Mouse (Mus musculus) neural tube, embryonic 13.5 days (tissue): ENCODE data around the gene Adgrf3. TPM values are rescaled to one million over a fixed set of nuclear protein-coding genes. Genes with fewer than 3 reads are reported as not detected.
"Not testable (repeated sequence)": the region's sequence is repeated elsewhere in the genome, so short reads cannot be mapped to it uniquely, and the experiment has no call there.

Experiments used
- ATAC-seq: fragments of 200-750 bp; cut with Nextera tagmentation; 2 replicates; pipeline ENCODE4 v1.8.0; 2017; ENCODE audit warnings: low read depth, mild to moderate bottlenecking, moderate TSS enrichment, moderate library complexity
- H3K27ac ChIP-seq: fragments of 300-500 bp; sonication (generic); replicated peaks from 2 replicates; pipeline ENCODE4 v1.5.1; 2015; ENCODE audit warnings: moderate library complexity, mild to moderate bottlenecking, inconsistent platforms
- H3K27me3 ChIP-seq: fragments of 300-500 bp; sonication (generic); 2 replicates; pipeline ENCODE4 v1.6.1; 2015; ENCODE audit warnings: mild to moderate bottlenecking, inconsistent platforms
- H3K36me3 ChIP-seq: fragments of 300-500 bp; sonication (generic); 2 replicates; pipeline ENCODE4 v1.6.1; 2015; ENCODE audit warnings: mild to moderate bottlenecking, inconsistent platforms
- H3K4me1 ChIP-seq: fragments of 300-500 bp; sonication (generic); replicated peaks from 2 replicates; pipeline ENCODE4 v1.6.1; 2015; ENCODE audit warnings: inconsistent platforms
- H3K4me2 ChIP-seq: fragments of 300-500 bp; sonication (generic); 2 replicates; pipeline ENCODE4 v1.6.1; 2015; ENCODE audit warnings: inconsistent platforms, mild to moderate bottlenecking, moderate library complexity
- H3K4me3 ChIP-seq: fragments of 300-500 bp; sonication (generic); 2 replicates; pipeline ENCODE4 v1.5.1; 2015; ENCODE audit warnings: mild to moderate bottlenecking, inconsistent platforms
- H3K9ac ChIP-seq: fragments of 300-500 bp; sonication (generic); 2 replicates; pipeline ENCODE4 v1.6.1; 2015; ENCODE audit warnings: moderate library complexity, mild to moderate bottlenecking, inconsistent platforms
- H3K9me3 ChIP-seq: fragments of 300-500 bp; sonication (generic); 2 replicates; pipeline ENCODE4 v1.6.1; 2016; ENCODE audit warnings: inconsistent platforms
- WGBS: fragments of 180-500 bp; shearing (Covaris S2); methylation state at CpG from one replicate; pipeline ENCODE4 v1.1.7; 2015; 5-methylcytosine and 5-hydroxymethylcytosine counted together
- polyA plus RNA-seq: library from polyadenylated mRNA; unstranded; fragments of >200 nt; fragmentation: Nextera tagmentation; extraction: Ambion mirVana; gene quantifications from 2 replicates; pipeline ENCODE4 v1.2.1, GENCODE M21; 2015

The Adgrf3 gene
- polyA plus RNA-seq, 1 experiment from 2014 or later: not detected

DNA sequence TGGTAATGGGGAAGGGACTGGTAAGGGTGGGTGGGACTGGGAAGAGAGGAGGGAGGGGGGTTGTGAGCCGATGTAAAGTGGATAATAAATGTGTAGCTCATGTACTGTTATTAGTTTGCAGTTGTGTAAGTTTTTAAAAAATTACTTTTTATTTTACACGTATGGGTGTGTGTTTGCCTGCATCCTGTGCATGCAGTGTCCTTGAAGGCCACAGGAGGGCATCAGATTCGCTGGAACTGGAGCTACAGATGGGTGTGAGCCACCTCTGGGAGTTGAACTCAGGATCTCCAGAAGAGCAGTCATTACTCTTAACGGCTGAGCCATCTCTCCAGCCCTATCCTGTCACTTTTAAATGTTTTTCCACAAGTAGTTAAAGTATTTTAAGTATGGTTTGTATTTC is 25.4 kb upstream of the Adgrf3 start:
- Histone ChIP-seq H3K4me1 (peaks cover 33% of the 10 kb centered on the region), H3K36me3 (peaks cover 6% of the 10 kb centered on the region; the same call in 1 of the 2 replicates), H3K27ac (no peak overlapping the region), H3K9me3 (no peaks in the 10 kb centered on the region), H3K9ac (no peak overlapping the region), H3K4me2 (peak overlapping the region; percentile 79; the same call in 1 of the 2 replicates), H3K4me3 (no peak overlapping the region), H3K27me3 (no peaks in the 10 kb centered on the region)
- ATAC-seq: no peak
- WGBS: 78% methylated on average over 4 of the region's 4 CpGs

DNA sequence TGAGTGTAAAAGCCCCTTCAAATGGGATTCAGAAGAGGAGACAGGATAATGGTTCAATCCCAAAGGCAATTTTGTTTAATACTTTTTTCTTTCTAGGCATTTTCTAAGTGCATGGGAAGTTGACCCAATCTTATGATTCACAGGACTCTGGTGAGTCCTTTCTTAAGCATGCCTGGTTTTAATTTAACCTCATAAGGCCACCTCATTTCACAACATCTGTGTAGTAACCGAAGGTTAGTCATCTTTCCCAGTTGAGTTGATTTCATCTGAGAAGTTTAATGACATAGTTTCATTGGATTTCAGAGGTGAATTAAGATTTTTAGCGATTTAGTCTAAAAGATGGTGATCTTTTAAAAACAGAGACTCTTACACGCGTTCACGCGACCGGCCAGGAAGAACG is 17.2 kb upstream of the Adgrf3 start:
- no peaks in the 10 kb centered on the region for H3K4me1 ChIP-seq
- H3K9ac ChIP-seq: no peak overlapping the region
- H3K9me3 ChIP-seq: no peaks in the 10 kb centered on the region
- H3K27me3 ChIP-seq: no peaks in the 10 kb centered on the region
- no peak overlapping the region for H3K4me3 ChIP-seq
- H3K36me3 ChIP-seq: peaks cover 6% of the 10 kb centered on the region; the same call in 1 of the 2 replicates
- no peak for ATAC-seq
- H3K27ac ChIP-seq: no peak overlapping the region
- H3K4me2 ChIP-seq: no peak overlapping the region
- 97% methylated on average over 8 of the region's 8 CpGs for WGBS

DNA sequence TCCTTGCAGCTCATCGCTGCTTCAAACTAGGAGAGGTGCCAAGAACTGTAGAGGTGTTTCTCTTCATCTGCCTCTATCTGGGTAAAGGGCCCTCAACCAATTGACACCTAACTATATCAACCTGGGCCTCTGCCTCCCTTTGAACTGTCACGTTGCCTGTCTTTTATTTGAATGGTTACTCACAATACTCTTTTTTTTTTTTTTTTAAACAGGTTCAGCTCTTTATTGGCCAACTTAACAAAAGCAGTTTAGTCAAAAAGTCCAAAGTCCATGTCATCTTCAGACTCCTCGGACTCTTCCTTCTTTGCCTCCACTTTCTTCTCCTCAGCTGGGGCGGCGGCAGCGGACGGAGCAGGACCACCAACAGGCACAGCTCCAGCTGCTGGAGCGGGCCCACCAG is 15.1 kb upstream of the Adgrf3 start:
- H3K27me3 ChIP-seq: no peaks in the 10 kb centered on the region
- no peak overlapping the region for H3K4me2 ChIP-seq
- WGBS: 83% methylated on average over 8 of the region's 8 CpGs
- no peak overlapping the region for H3K27ac ChIP-seq
- ATAC-seq: no peak
- H3K9ac ChIP-seq: no peak overlapping the region
- no peak overlapping the region for H3K4me3 ChIP-seq
- no peaks in the 10 kb centered on the region for H3K9me3 ChIP-seq
- no peaks in the 10 kb centered on the region for H3K4me1 ChIP-seq
- peaks cover 6% of the 10 kb centered on the region; the same call in 1 of the 2 replicates for H3K36me3 ChIP-seq

DNA sequence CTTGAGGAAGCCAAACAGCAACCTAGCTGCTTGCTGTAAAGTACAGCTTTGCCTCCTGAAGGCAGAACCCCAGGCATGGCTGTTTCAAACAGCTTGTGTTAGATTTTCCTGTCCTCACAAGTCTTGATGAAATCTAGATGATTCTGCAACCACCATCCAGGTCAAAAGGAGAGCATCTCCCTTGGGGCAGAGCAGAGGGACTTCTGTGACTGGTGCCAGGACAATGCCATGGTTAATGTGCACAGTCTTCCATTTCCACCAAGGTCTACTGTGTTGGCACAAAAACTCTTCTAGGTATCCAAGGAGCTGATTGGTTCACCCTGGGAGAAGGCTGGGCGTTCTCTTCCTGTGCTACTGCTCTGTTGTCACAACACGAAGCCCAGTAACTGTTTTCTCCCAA is 14.2 kb upstream of the Adgrf3 start:
- no peaks in the 10 kb centered on the region for H3K9me3 ChIP-seq
- WGBS: 94% methylated on average over 2 of the region's 2 CpGs
- no peak overlapping the region for H3K4me2 ChIP-seq
- peaks cover 6% of the 10 kb centered on the region; the same call in 1 of the 2 replicates for H3K36me3 ChIP-seq
- H3K4me1 ChIP-seq: no peaks in the 10 kb centered on the region
- no peak overlapping the region for H3K27ac ChIP-seq
- H3K4me3 ChIP-seq: no peak overlapping the region
- no peaks in the 10 kb centered on the region for H3K27me3 ChIP-seq
- no peak for ATAC-seq
- H3K9ac ChIP-seq: no peak overlapping the region

DNA sequence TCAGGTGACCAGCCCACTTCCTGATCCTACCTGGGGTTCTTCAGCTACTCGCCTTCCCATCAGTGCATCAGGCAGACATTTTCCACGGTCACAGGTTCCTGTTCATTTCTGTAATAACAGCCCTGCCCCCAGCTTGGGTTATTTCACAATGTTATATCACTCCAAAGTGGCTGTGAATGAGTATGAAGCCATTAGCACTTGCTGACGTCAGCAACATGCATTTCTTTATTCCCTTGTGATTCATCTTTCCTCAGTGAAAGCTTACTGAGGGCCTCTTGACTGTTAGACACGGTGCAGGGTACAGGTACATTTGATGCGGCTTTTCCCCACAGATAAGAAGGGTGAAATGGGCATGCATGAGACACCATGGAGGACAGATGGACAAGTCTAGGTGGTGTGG is 10.4 kb upstream of the Adgrf3 start:
- no peak for ATAC-seq
- 74% methylated on average over 5 of the region's 5 CpGs for WGBS
- no peaks in the 10 kb centered on the region for H3K4me1 ChIP-seq
- H3K4me3 ChIP-seq: no peak overlapping the region
- H3K27me3 ChIP-seq: no peaks in the 10 kb centered on the region
- no peaks in the 10 kb centered on the region for H3K36me3 ChIP-seq
- no peak overlapping the region for H3K4me2 ChIP-seq
- H3K27ac ChIP-seq: no peak overlapping the region
- H3K9ac ChIP-seq: no peak overlapping the region
- no peaks in the 10 kb centered on the region for H3K9me3 ChIP-seq

DNA sequence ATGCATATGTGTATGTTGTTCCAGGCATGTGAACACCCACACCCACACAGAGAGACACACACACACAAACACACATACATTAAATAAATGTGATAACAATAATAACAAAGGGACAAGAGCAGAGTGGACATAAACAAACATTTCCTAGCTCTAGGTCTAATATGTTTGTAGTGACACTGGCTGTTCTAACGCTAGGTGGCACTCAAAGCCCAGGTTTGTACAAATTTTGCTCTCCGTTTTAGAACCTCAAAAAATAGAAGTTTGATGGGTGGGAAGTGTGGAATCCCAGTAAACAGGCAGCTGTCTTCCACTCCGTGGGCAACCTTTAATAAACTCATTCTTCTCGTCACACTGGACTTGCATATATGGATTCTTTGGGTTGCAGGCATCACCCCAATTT is 9.4 kb upstream of the Adgrf3 start:
- no peak for ATAC-seq
- no peaks in the 10 kb centered on the region for H3K4me1 ChIP-seq
- WGBS: 18% methylated on average over 4 of the region's 4 CpGs
- H3K27ac ChIP-seq: no peak overlapping the region
- no peak overlapping the region for H3K4me3 ChIP-seq
- no peak overlapping the region for H3K9ac ChIP-seq
- H3K4me2 ChIP-seq: no peak overlapping the region
- no peaks in the 10 kb centered on the region for H3K27me3 ChIP-seq
- H3K36me3 ChIP-seq: no peaks in the 10 kb centered on the region
- no peaks in the 10 kb centered on the region for H3K9me3 ChIP-seq

DNA sequence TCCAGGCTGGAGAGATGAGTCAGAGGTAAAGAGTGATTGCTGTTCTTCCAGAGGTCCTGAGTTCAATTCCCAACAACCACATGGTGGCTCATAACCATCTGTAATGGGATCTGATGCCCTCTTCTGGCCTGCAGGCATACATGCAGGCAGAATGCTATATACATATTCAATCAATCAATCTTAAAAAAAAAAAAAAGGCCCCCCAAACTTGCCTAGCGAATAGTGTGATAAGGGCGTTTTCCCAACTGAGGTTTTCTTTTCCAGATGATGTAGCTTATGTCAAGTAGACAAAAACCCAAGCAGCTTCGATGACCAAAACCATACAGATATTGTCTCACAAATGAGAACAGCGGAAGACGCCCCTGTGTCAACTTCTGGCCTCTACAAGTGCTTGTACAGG is 5.2 kb upstream of the Adgrf3 start:
- not testable (repeated sequence) for H3K27ac ChIP-seq, H3K27me3 ChIP-seq, H3K4me2 ChIP-seq, H3K9ac ChIP-seq, H3K4me3 ChIP-seq, ATAC-seq, H3K36me3 ChIP-seq, H3K9me3 ChIP-seq, H3K4me1 ChIP-seq
- 95% methylated on average over 5 of the region's 5 CpGs for WGBS

DNA sequence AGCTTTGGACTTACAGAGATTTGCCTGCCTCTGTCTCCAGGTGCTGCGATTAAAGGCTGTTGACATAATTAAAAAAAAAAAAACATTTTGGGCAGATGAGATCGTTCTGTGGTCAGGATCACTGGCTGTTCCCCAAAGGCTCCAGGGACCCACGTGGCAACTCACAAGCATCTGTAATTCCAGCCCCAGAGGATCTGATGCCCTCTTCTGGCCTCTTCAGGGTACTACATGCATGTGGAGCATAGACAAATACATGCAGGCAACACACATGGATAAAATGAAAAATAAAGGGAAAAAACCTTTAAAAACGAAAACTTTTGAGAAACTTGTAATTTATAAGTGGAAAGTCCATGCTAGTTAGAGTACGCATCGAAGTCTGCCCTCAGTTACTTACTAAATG is 1.8 kb upstream of the Adgrf3 start:
- WGBS: 71% methylated on average over 6 of the region's 6 CpGs
- Histone ChIP-seq H3K9ac (no peak overlapping the region), H3K4me1 (no peaks in the 10 kb centered on the region), H3K27ac (no peak overlapping the region), H3K4me3 (no peak overlapping the region), H3K9me3 (no peaks in the 10 kb centered on the region), H3K4me2 (no peak overlapping the region), H3K36me3 (no peaks in the 10 kb centered on the region), H3K27me3 (no peaks in the 10 kb centered on the region)
- ATAC-seq: no peak

DNA sequence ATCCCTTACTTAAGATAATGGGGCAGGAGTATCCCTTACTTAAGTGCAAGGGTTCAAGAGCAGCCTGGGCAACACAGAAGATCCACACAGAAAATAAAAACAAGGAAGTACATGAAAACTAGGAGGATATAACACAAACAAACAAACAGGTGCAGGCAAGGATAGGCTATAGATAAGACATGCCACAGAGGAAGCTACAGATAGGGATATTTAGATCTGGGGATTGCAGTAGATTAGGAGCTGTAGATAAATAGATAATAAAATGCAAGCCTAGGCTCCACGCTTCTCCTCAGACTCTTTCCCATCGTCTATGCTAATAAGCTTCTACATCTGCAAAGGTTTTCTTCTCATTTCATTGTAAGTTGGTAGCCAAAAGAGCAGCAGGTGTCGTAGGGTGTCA is 488 bp downstream of the Adgrf3 start:
- H3K36me3 ChIP-seq: no peaks in the 10 kb centered on the region
- no peak overlapping the region for H3K4me2 ChIP-seq
- H3K9ac ChIP-seq: no peak overlapping the region
- no peaks in the 10 kb centered on the region for H3K4me1 ChIP-seq
- H3K4me3 ChIP-seq: no peak overlapping the region
- no peak for ATAC-seq
- 77% methylated on average over 3 of the region's 3 CpGs for WGBS
- no peaks in the 10 kb centered on the region for H3K9me3 ChIP-seq
- H3K27ac ChIP-seq: no peak overlapping the region
- H3K27me3 ChIP-seq: no peaks in the 10 kb centered on the region

DNA sequence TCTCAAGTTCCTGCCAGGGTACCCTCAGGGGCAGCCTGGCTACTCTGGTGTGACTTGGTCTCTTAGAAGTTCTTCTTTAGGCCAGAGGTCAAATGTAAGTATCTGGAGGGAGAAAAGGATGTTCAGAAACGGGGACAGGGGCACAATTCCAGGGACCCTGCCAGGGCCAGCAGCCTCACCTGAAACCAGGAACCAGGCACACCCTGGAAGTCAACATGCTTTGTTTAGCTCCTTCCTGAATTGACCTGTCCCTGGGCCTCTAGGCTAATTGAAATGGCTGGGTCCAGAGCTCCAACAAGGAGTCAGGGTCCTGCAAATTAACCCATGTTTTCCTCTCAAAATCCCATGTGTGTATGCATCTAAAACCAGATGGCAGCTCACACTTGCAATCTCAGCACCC is 1.1 kb downstream of the Adgrf3 start:
- Histone ChIP-seq H3K9ac (no peak overlapping the region), H3K4me2 (no peak overlapping the region), H3K4me1 (no peaks in the 10 kb centered on the region), H3K27me3 (no peaks in the 10 kb centered on the region), H3K4me3 (no peak overlapping the region), H3K9me3 (no peaks in the 10 kb centered on the region), H3K36me3 (no peaks in the 10 kb centered on the region), H3K27ac (no peak overlapping the region)
- no peak for ATAC-seq
- WGBS: 56% methylated on average over 1 of the region's 1 CpGs

DNA sequence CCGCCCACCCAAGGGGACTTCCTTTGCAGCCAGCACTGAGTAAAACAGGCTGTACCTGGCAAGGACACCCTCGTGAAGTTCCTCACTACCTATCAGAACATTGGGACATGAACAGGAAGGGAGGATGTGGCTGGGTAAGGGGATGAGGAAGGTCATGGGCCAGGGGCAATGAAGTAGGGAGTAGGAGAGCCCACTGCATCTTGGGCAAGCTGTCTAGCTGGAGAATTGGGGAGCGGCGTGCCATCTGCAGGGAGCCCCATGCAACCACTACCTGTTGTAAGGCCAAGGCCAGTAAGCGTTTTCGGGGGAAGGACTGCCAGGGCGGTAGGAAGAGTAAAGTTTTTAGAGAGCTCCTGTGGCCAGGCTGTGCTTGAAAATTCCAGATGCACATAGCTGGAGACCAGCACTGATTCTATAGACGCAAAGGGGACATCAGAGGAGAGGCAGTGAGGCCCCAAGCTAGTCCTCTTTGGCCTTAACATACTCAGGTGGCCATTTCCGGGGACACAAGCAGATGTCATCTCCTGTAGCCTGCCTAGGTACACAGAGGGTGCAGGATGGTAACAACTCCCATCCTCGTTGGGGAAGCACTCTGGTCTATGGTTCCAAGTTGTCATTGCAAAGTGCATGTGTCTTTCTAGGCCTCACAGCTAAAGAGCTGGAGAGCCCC is 2.2 kb downstream of the Adgrf3 start:
- Histone ChIP-seq H3K4me3 (no peak overlapping the region), H3K4me1 (no peaks in the 10 kb centered on the region), H3K27me3 (no peaks in the 10 kb centered on the region), H3K27ac (no peak overlapping the region), H3K4me2 (no peak overlapping the region), H3K9ac (no peak overlapping the region), H3K9me3 (no peaks in the 10 kb centered on the region), H3K36me3 (no peaks in the 10 kb centered on the region)
- 82% methylated on average over 10 of the region's 10 CpGs for WGBS
- no peak for ATAC-seq

DNA sequence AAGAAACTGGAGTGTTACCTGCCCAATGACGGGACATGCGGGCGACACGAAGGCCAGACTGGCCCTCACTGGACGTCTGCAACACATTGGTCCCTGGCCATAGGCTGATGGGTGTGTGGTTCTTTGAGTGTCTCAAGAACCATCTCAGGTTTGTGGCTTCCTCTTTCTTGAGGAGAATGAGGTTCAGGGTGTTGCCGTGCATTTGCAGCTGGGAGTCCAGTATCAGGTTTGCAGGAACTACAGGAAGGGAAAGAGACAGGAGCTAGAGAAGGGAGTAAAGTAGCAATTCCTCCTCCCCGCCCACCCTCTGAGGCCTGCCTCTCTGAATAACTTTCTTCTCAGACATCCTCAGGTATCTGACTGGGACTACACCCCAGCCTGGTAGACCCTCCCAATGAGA is 3.3 kb downstream of the Adgrf3 start:
- H3K27me3 ChIP-seq: no peaks in the 10 kb centered on the region
- WGBS: 92% methylated on average over 7 of the region's 7 CpGs
- H3K9me3 ChIP-seq: no peaks in the 10 kb centered on the region
- H3K27ac ChIP-seq: no peak overlapping the region
- H3K4me3 ChIP-seq: no peak overlapping the region
- no peak overlapping the region for H3K4me2 ChIP-seq
- H3K9ac ChIP-seq: no peak overlapping the region
- no peak for ATAC-seq
- H3K4me1 ChIP-seq: no peaks in the 10 kb centered on the region
- no peaks in the 10 kb centered on the region for H3K36me3 ChIP-seq

DNA sequence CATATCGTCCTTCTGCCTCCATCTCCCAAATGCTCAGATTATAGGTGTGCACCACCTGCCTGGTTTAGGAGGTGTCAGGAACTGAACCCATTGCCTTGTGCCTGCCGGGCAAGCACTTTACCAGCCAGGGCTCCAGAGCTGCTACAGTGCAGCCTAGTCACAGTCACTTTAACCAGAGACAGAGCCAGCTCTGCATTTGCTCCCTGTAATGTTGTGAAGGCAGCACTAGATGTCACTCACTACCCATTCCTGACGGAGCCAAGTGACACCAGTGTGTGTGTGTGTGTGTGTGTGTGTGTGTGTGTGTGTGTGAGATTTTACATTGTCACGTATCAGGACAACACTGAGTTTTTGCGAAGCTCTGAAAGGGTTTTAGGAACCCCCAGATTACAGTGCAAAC is 4.0 kb downstream of the Adgrf3 start:
- Histone ChIP-seq H3K4me1 (no peaks in the 10 kb centered on the region), H3K9me3 (no peaks in the 10 kb centered on the region), H3K4me3 (no peak overlapping the region), H3K36me3 (no peaks in the 10 kb centered on the region), H3K27ac (no peak overlapping the region), H3K4me2 (no peak overlapping the region), H3K9ac (no peak overlapping the region), H3K27me3 (no peaks in the 10 kb centered on the region)
- WGBS: 56% methylated on average over 5 of the region's 5 CpGs
- 0 out of 2 replicates have a peak, but pooled peaks have one; percentile 57 for ATAC-seq
